Mouse (Mus musculus): ENCODE data around the gene Rnf135.
"Not testable (repeated sequence)": the region's sequence is repeated elsewhere in the genome, so short reads cannot be mapped to it uniquely, and the experiment has no call there.

The Rnf135 gene

DNA sequence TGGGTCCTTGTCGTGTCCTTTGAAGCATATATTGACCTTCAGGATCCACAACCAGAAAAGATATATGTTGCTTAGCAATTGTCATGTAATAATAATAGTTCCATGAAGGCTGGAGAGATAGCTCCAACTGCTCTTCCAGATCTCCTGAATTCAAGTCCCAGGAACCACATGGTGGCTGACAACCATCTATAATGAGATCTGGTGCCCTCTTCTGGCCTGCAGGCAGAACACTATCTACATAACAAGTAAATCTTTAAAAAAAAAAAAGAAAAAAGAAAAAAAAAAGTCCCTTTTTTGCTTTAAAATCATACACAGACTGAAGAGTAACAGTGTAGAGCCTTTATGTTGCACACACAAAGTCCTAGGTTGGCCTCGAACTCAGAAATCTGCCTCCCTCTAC, 16.1 kb downstream of the Rnf135 start:
- no peak for DNase-seq (ENCODE audit: extremely low read depth, insufficient read length, low spot score)

DNA sequence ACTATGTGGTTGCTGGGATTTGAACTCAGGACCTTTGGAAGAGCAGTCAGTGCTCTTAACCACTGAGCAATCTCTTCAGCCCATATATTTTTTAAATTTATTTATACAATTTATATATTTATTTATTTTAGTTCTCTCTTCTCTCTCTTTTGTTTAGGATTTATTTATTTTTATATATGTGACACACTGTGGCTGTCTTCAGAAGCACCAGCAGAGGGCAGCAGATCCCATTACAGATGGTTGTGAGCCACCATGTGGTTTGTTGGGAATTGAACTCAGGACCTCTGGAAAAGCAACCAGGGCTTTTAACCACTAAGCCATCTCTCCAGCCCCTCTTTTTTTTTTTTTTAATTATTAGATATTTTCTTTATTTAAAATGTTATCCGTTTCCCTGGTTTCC, 16.7 kb downstream of the Rnf135 start:
- no peak for DNase-seq (ENCODE audit: extremely low read depth, insufficient read length, low spot score)

DNA sequence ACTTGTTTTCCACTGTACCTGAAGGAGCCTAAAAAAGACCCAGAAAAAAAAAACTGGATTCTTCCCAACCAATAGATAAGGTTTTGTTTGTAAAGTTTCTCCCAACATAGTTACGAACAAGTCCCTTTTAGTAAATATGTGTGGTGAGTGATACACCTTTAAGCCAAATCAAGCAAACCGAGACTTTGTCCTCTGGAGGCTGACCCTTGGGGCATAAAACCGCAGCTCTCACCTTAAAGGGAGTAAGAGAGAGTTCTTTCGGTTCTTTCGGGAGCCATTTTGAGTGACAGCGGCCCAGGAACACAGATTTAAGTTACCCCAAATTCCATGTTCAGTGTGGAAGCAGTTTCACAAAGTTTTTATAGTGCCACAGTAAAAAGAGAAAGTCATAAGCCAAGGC, 18.6 kb downstream of the Rnf135 start:
- DNase-seq (ENCODE audit: extremely low read depth, insufficient read length, low spot score) = no peak

DNA sequence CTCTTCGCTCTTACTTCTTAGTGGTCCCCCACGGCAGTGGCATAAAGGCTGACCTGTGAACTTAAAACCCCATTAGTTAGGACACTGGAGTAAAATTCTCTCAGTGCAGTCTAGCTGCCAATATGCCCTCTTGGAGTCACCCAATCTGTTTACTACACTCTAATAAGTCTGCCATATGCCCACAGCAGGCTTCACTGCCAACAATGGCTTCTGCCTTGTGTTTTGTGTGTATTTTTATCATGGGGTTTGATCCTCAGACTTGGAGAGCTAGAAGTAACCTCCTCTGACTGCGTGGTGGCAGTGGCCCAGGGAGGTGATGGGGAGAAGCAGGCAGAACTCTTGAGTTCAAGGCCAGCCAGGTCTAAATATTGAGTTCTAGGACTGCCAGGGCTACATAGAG, 20.4 kb downstream of the Rnf135 start:
- no peak for DNase-seq (ENCODE audit: extremely low read depth, insufficient read length, low spot score)

DNA sequence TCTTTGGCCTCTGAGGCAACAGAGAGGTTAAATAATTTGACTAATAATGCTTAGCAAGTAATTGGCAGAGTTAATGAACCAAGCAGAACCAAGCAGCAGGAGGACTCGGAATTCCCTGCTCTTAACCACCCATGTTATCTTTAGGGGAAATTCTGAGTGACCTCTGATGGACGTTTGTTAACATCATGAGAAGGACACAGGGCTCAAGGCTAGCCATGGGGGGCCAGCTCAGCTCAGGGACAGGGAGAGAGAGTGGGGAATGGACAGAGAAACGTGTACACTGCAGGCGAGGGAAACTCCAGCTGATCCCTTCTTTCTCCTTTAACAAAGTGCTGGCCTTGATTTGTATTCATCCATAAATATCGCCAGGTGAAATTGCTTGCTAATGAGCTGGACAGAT, 21.3 kb downstream of the Rnf135 start:
- DNase-seq (ENCODE audit: extremely low read depth, insufficient read length, low spot score) = no peak

DNA sequence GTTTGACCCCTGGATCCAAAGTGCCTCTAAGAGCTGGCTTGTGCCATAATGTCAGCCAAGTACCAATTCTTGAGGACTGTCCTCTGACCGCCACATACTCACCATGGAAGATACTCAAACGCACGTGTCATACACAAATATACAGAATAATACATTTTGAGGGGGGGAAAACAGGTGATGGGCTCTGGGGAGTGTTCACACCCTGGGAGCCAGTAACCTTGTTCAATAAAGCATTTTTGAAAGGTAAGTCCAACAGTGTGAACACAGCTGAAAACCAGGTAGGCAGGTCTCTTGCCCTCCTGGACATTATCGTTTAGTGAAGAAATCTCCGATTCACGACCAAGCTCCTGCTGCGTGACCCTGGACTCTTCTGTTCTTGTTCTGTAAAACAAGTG, 24.8 kb downstream of the Rnf135 start:
- no peak for DNase-seq (ENCODE audit: extremely low read depth, insufficient read length, low spot score)

DNA sequence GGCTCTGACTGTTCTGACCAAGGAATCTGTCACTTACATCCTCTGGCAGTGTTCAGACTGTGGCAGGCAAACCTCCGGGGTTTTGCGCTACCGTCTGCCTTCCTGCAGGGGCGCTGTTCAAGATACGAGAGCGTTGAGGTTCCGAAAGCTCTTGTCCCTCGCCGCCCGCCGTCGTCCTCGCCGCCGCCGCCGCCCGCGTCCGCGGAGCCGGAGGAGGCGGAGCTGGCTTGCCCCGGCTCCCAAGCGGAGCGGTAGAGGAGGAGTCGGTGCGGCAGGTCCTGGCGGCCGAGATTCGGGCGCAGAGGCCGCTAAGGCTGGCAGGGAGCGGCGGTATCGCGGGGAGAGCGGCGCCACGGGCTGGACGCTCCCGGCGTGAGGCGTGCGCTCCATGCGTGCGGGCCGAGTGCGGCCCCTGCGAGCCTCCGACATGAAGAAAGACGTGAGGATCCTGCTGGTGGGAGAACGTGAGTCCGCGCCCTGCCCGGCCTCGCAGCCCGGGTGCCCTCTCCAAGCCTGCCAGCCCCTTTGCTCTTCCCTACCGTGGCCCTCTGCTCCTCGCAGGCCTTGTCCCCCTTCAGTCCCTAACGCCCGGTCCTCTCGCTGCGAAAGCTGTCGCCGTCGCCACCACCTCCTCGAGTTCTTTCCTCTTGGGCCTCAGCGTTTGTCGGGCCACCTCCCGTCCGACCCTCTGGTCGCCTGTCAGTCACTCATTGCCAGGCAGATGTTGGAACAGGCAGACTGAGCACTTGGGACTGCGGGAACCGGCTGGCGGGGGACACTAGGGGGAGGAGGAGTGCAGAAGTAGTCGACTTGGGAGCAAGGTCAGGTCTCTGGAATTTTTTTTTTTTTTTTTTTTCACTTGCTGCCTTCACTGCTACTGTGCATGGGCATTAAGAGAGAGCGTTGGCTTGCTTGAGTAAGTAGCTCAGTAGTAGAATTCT, 25.5 kb downstream of the Rnf135 start, which contains the start of gene Rhot1:
Gene Rhot1 (plus strand): TSS at position 160 of the 941 bp plus-strand sequence.
- peak; percentile 96 for DNase-seq (ENCODE audit: extremely low read depth, insufficient read length, low spot score)

DNA sequence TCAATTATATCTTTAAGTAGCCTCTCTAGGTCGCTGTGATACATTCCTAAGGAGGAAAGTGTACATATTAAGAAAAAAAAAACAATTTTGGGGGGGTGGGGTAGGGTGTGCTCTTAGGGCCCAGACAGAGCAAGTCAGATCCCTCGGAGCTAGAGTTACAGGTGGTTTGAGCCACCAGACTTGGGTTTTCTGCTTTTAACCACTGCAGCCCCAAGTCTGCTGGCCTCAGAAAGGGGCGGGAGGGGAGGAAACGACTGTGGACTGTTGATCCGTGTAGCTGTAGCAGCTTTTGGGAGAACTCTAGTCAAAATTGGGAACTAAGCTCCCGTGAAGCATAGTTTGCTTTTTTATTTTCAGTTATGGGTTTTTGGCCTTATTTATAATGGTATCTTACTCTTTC, 26.7 kb downstream of the Rnf135 start:
- DNase-seq (ENCODE audit: extremely low read depth, insufficient read length, low spot score) = no peak

DNA sequence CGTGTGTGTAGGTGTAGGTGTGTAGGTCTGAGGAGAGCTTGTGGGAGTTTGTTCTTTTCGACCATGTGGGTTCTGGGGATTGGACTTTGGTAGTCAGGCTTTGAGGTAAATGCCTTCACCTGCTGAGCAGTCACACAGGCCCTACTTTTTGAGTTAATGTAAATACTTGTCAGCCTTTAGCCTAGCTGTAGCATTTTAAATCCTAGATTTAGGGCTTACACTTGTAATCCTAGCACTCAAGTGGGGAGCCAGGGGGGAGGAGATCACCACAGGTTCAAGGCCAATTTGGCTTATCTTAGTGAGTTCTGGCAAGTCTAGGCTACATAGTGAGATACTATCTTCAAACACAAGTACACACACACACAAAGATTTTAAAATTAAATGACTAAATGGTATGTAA, 28.6 kb downstream of the Rnf135 start:
- DNase-seq (ENCODE audit: extremely low read depth, insufficient read length, low spot score) = no peak

DNA sequence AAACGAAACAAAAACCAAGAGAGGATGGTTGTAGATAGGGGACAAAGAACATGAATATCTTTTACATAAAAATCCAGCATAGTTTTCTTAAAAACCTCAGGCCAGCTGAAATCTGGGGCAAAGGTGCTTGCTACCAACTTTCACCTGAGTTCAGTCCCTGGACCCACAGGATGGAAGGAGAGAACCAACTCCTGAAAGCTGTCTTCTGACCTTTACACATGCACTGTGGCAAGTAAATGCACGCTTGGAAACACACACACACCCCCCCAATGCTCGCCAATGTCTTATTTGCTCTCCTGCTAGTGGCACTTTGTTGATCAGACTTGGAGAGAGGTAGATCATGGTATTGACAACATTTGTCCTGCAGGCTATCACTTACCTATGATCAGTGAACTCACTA, 31.6 kb downstream of the Rnf135 start:
- DNase-seq (ENCODE audit: extremely low read depth, insufficient read length, low spot score) = no peak

DNA sequence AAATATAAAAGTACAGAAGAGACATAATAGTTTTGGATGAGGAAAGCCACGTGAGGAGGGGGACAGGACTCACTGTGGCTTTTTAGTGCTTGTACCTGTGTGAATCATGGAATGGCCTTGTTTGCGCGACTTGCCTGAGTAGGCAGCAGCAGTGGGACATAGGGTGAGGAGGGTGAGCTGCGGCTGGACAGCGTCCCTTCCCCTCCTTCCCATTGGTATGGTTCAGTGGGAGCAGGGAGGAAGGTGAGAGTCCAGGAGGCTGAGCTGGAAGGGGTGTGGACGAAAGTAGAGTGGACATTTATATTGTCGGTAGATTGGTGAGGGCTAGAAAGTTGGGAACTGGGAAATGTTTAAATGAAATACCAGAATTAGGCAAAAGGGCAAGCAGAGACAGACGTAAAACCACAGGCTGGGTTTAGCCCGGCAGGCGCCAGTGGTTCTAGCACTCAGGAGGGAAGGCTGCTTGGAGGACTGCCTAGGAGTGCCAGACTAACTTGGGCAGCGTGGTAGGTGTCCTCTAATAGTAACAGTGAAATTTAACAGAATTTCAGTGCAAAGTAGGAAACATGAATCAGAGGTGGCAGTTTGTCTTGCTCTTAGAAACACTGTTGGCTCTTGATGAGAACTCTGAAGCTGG, 35.1 kb downstream of the Rnf135 start:
- DNase-seq (ENCODE audit: extremely low read depth, insufficient read length, low spot score) = no peak

DNA sequence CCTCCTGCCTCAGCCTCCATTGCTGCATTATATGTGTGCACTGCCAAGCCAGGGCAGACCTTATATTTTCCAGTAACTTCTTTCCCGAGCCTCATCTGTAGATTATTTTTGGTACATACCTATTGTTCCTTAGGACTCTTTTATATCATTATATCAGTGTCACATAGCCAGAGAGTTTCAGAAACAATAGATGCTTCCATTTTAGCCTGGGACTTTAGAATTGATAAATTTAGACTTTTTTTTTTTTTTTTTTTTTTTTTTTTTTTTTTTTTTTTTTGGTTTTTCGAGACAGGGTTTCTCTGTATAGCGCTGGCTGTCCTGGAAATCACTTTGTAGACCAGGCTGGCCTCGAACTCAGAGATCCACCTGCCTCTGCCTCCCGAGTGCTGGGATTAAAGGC, 46.4 kb downstream of the Rnf135 start:
- DNase-seq (ENCODE audit: extremely low read depth, insufficient read length, low spot score) = not testable (repeated sequence)

DNA sequence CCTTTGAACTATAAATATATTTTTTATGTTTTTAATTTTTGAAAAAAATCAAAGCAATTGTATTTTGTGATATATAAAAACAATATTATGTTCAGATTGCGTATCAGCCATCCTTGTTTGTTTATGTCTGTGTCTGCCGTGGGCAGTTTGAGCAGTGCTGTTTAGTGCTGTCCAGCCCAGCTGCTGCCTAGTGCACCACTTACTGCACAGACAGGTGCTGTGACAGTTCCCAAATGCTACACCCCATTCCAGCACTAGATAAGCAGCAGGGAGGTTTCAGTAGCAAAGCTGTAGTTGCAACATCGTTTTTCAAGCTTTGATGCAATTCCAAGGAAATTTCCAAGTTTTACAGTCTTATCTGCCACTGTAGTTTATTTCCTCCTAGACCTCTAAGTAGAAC, 53.6 kb downstream of the Rnf135 start:
- DNase-seq (ENCODE audit: extremely low read depth, insufficient read length, low spot score) = no peak

DNA sequence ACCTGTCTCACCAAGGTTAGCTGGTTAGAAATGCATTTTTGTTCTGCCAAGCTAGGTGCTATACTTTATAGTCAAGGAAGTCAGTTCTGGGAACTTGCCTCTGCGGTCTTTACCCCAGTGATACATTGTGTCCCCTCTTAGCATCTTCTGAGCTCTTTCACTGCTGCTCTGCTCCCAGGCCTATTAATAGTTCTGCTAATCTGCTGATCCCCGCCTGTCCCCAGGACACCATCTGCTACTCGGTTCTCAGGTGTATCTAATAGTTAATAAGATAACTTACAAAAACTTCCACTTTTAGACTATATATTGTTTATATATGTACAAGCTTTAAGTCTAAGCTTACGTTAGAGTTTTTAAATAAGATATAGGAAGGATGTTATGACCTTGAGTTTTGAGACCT, 54.7 kb downstream of the Rnf135 start:
- no peak for DNase-seq (ENCODE audit: extremely low read depth, insufficient read length, low spot score)

DNA sequence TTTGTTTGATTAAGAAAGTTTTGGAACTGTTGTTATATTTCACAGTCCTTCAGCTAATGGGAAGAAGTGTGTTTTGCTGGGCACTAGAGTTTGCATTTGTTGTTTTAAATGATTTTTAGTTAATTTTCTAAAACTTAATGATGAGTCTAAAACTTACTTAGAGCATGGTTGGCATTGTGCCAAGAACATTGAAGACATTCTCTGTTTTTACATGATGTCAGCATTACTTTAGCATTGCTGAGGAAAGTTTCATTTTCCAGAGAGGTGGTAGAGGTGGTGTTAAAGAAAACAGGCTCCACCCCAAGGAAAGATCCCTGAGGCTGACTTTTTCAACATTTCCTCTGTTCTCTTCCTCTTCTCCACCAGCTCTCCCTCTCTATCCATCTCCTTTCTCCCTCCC, 63.4 kb downstream of the Rnf135 start:
- DNase-seq (ENCODE audit: extremely low read depth, insufficient read length, low spot score) = no peak

DNA sequence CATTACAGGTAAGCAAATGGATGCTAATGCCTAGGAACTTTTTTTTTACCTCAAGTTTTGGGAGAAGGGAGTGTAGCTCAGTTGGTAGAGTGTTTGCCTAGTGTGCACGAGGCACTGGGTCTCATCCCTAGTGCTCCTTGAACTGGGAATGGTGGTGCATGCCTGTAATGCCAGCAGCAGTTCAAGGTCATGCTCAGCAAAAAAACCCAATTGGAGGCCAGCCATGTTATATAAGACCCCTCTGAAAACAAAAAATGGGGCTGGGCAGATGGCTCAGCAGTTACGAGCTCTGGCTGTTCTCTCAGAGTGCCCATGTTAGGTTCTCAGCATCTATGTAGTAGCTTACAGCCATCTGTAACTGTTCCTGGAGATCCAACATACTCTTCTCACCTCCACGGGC, 64.9 kb downstream of the Rnf135 start:
- DNase-seq (ENCODE audit: extremely low read depth, insufficient read length, low spot score) = no peak
